ENCODE assay signal across 20 mouse cellular contexts in the genomic region with DNA sequence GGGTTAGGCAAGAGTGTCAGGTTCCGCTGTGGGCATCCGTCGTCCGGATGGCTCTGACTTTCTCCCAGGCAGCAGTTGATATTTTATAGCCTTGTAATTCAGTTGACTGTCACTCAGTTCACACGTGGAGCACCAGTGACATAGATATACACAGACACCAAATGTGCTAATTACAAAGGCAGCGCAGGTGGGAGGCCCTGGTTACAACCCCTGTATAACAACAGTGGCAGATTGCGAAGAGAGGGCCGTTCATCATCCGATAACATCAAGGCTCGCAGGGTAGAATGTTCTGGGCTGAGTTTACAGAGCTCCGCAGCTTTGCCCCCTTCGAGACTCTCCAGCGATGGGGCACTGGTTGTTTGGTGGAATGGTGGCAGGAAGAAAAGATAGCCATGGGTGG.
DNase-seq lines count a peak whose midpoint lies in the region; ATAC-seq and TF ChIP-seq lines count a peak whose summit lies in the region.
"Had no signal": no experiment of that assay in that cellular context is flagged by ENCODE, and none has a peak within 500 bp of the region (broad histone marks: within the 10 kb centered on the region; RNA-seq: fewer than 3 reads in every experiment).

No protein-coding gene starts in this region.

- no peaks in the 10 kb centered on the region for H3K36me3 ChIP-seq in embryonic facial prominence, embryonic 11.5 days (replicated peaks; ENCODE audit: control insufficient read depth, insufficient read depth, low read depth, low read length)
- H3K36me3 ChIP-seq in embryonic facial prominence, embryonic 10.5 days (replicated peaks), result no peaks in the 10 kb centered on the region
- H3K36me3 ChIP-seq in kidney, embryonic 14.5 days (ENCODE audit: control insufficient read depth, insufficient read depth, low read length), result no peaks in the 10 kb centered on the region
- no peaks in the 10 kb centered on the region for H3K36me3 ChIP-seq in limb, embryonic 13.5 days
- no peaks in the 10 kb centered on the region for H3K36me3 ChIP-seq in limb, embryonic 10.5 days
- no peaks in the 10 kb centered on the region for H3K36me3 ChIP-seq in forebrain, embryonic 14.5 days (ENCODE audit: control insufficient read depth, insufficient read depth, low read length)
- H3K36me3 ChIP-seq: G1E; hindbrain, embryonic 12.5 days had no signal

- 0 out of 2 replicates have a peak, but pooled peaks have one; percentile 56 for ATAC-seq in embryonic facial prominence, embryonic 11.5 days (replicated peaks; ENCODE audit: insufficient number of reproducible peaks, low FRiP score, low TSS enrichment, low read depth)
- peak; percentile 89 for ATAC-seq in kidney, embryonic 14.5 days (ENCODE audit: low FRiP score, low TSS enrichment)
- peak; percentile 40; the same call in 1 of the 2 replicates for ATAC-seq in limb, embryonic 13.5 days (ENCODE audit: low FRiP score, low read depth)
- no peak for ATAC-seq in forebrain, embryonic 14.5 days
- ATAC-seq: CD4-positive, CD25-positive, alpha-beta regulatory T cell, adult 4 months; forebrain, embryonic 16.5 days had no signal

- no peak overlapping the region for H3K4me3 ChIP-seq in embryonic facial prominence, embryonic 11.5 days (ENCODE audit: low read depth, low read length)
- H3K4me3 ChIP-seq in embryonic facial prominence, embryonic 10.5 days, result no peak overlapping the region
- no peak overlapping the region for H3K4me3 ChIP-seq in kidney, embryonic 14.5 days (ENCODE audit: low read length)
- no peak overlapping the region for H3K4me3 ChIP-seq in limb, embryonic 13.5 days
- no peak overlapping the region for H3K4me3 ChIP-seq in limb, embryonic 10.5 days
- H3K4me3 ChIP-seq in forebrain, embryonic 14.5 days (ENCODE audit: low read depth, low read length), result no peak overlapping the region
- H3K4me3 ChIP-seq: hindbrain, embryonic 12.5 days had no signal

- no peak for DNase-seq in embryonic facial prominence, embryonic 11.5 days (ENCODE audit: low spot score)
- DNase-seq in embryonic facial prominence, embryonic 10.5 days (ENCODE audit: low spot score), result no peak
- DNase-seq in kidney, postnatal 10 days, result no peak
- DNase-seq in limb, embryonic 10.5 days (ENCODE audit: low spot score), result no peak
- peak; percentile 18 for DNase-seq in brain, embryonic 14.5 days (ENCODE audit: low read depth)
- DNase-seq in forebrain, embryonic 14.5 days (ENCODE audit: low spot score), result no peak
- DNase-seq: adrenal gland, adult 8-10 months; B cell, adult 2 months; cerebellum, adult 18-20 months; cerebellum, adult 9-11 months; cerebellum, postnatal 36 days; gastrocnemius, postnatal 25 days; heart, postnatal 10 days; heart, postnatal 4 days had no signal

- H3K9me3 ChIP-seq in embryonic facial prominence, embryonic 11.5 days (replicated peaks; ENCODE audit: control insufficient read depth, low read length), result no peaks in the 10 kb centered on the region
- H3K9me3 ChIP-seq in embryonic facial prominence, embryonic 10.5 days, result no peaks in the 10 kb centered on the region
- no peaks in the 10 kb centered on the region for H3K9me3 ChIP-seq in kidney, embryonic 14.5 days (ENCODE audit: control insufficient read depth, low read length)
- H3K9me3 ChIP-seq in limb, embryonic 13.5 days, result no peaks in the 10 kb centered on the region
- H3K9me3 ChIP-seq in limb, embryonic 10.5 days (replicated peaks), result no peaks in the 10 kb centered on the region
- H3K9me3 ChIP-seq in forebrain, embryonic 14.5 days (replicated peaks; ENCODE audit: control insufficient read depth, low read length), result no peaks in the 10 kb centered on the region
- H3K9me3 ChIP-seq: G1E; hindbrain, embryonic 12.5 days had no signal

- no peak overlapping the region for H3K9ac ChIP-seq in embryonic facial prominence, embryonic 11.5 days (replicated peaks; ENCODE audit: low read length)
- H3K9ac ChIP-seq in kidney, embryonic 14.5 days (ENCODE audit: low read depth, low read length), result no peak overlapping the region
- no peak overlapping the region for H3K9ac ChIP-seq in limb, embryonic 13.5 days
- H3K9ac ChIP-seq in forebrain, embryonic 14.5 days (ENCODE audit: low read length), result no peak overlapping the region
- H3K9ac ChIP-seq: hindbrain, embryonic 12.5 days had no signal

- H3K27ac ChIP-seq in embryonic facial prominence, embryonic 11.5 days (replicated peaks; ENCODE audit: low read depth, low read length), result no peak overlapping the region
- H3K27ac ChIP-seq in embryonic facial prominence, embryonic 10.5 days (replicated peaks), result no peak overlapping the region
- no peak overlapping the region for H3K27ac ChIP-seq in kidney, embryonic 14.5 days (ENCODE audit: low read depth, low read length)
- no peak overlapping the region for H3K27ac ChIP-seq in limb, embryonic 13.5 days
- no peak overlapping the region for H3K27ac ChIP-seq in limb, embryonic 10.5 days
- H3K27ac ChIP-seq in forebrain, embryonic 14.5 days (ENCODE audit: low read depth, low read length), result no peak overlapping the region
- H3K27ac ChIP-seq: hindbrain, embryonic 12.5 days had no signal

- no peak for TF ChIP-seq CTCF in brain, embryonic 14.5 days (IDR thresholded peaks at IDR 0.05; ENCODE audit: borderline replicate concordance, extremely low read depth, insufficient read depth, insufficient read length)

- WGBS in embryonic facial prominence, embryonic 11.5 days, result 72% methylated on average over 13 of the region's 13 CpGs
- WGBS in embryonic facial prominence, embryonic 10.5 days, result 79% methylated on average over 13 of the region's 13 CpGs
- 13% methylated on average over 13 of the region's 13 CpGs for WGBS in kidney, embryonic 14.5 days
- 27% methylated on average over 13 of the region's 13 CpGs for WGBS in limb, embryonic 13.5 days
- 36% methylated on average over 13 of the region's 13 CpGs for WGBS in limb, embryonic 10.5 days
- WGBS in forebrain, embryonic 14.5 days, result 80% methylated on average over 13 of the region's 13 CpGs

- no peaks in the 10 kb centered on the region for H3K27me3 ChIP-seq in embryonic facial prominence, embryonic 11.5 days (ENCODE audit: control insufficient read depth, insufficient read depth, low read length)
- no peaks in the 10 kb centered on the region for H3K27me3 ChIP-seq in embryonic facial prominence, embryonic 10.5 days (replicated peaks; ENCODE audit: low read depth, poor library complexity, severe bottlenecking)
- no peaks in the 10 kb centered on the region for H3K27me3 ChIP-seq in kidney, embryonic 14.5 days (ENCODE audit: control insufficient read depth, insufficient read depth, low read length)
- no peaks in the 10 kb centered on the region for H3K27me3 ChIP-seq in limb, embryonic 13.5 days
- H3K27me3 ChIP-seq in limb, embryonic 10.5 days (ENCODE audit: low read depth, poor library complexity, severe bottlenecking), result no peaks in the 10 kb centered on the region
- no peaks in the 10 kb centered on the region for H3K27me3 ChIP-seq in forebrain, embryonic 14.5 days (replicated peaks; ENCODE audit: control insufficient read depth, insufficient read depth, low read length)
- H3K27me3 ChIP-seq: hindbrain, embryonic 12.5 days had no signal

- no peaks in the 10 kb centered on the region for H3K4me1 ChIP-seq in embryonic facial prominence, embryonic 11.5 days (ENCODE audit: control insufficient read depth, insufficient read depth, low read length)
- peaks cover 10% of the 10 kb centered on the region for H3K4me1 ChIP-seq in embryonic facial prominence, embryonic 10.5 days
- no peaks in the 10 kb centered on the region; the same call in 1 of the 2 replicates for H3K4me1 ChIP-seq in kidney, embryonic 14.5 days (ENCODE audit: control insufficient read depth, insufficient read depth, low read length)
- no peaks in the 10 kb centered on the region for H3K4me1 ChIP-seq in limb, embryonic 13.5 days
- H3K4me1 ChIP-seq in limb, embryonic 10.5 days, result peaks cover 5% of the 10 kb centered on the region
- H3K4me1 ChIP-seq in forebrain, embryonic 14.5 days (ENCODE audit: control insufficient read depth, insufficient read depth, low read length), result peaks cover 4% of the 10 kb centered on the region; the same call in 1 of the 2 replicates
- H3K4me1 ChIP-seq: hindbrain, embryonic 12.5 days had no signal

- H3K4me2 ChIP-seq in embryonic facial prominence, embryonic 11.5 days (ENCODE audit: low read depth, low read length), result no peak overlapping the region
- H3K4me2 ChIP-seq in kidney, embryonic 14.5 days (replicated peaks; ENCODE audit: low read depth, low read length), result no peak overlapping the region
- H3K4me2 ChIP-seq in limb, embryonic 13.5 days (replicated peaks), result no peak overlapping the region
- H3K4me2 ChIP-seq in forebrain, embryonic 14.5 days (ENCODE audit: low read length), result no peak overlapping the region
- H3K4me2 ChIP-seq: hindbrain, embryonic 12.5 days had no signal

- no peak for TF ChIP-seq POLR2A in brain, embryonic 14.5 days (IDR thresholded peaks at IDR 0.05; ENCODE audit: borderline replicate concordance, extremely low read depth, insufficient read depth, insufficient read length, poor library complexity, severe bottlenecking)
